Mouse (Mus musculus): Measurements from ENCODE around the gene Stpg1. TPM values are rescaled to one million over a fixed set of nuclear protein-coding genes. Genes with fewer than 3 reads are reported as not detected.
A peak's percentile ranks its signal among the peaks of the same experiment; 100 is the strongest.

The Stpg1 gene
- total RNA-seq, 2 experiments from 2014 or later, result not detected

DNA sequence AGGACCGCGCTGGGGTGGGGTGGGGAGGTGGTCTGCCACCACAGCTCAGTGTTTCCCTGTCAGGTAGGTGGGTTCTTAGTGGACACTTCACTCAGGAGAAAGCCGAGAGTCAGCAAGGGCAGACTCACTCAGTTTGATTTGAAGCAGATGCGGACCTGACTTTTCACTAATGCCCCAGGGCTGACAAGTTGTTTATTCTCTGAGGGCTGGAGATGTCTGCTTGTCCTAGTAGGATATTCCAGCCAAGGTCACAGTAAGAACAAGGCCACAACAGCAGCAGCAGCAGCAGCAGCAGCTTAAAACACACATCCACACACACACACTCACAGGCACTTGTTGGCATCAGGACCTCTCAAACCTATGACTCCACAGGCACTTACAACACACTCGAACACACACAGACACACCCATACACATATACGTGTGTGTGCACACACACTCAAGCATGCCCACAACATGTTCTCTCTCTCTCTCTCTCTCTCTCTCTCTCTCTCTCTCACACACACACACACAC, 76.5 kb downstream of the Stpg1 start:
- H3K4me3 ChIP-seq, result no peak overlapping the region
- TF ChIP-seq CTCF (IDR thresholded peaks at IDR 0.05), result no peak
- intact Hi-C loops (cut with DNase I), result no loop called here
- no peak overlapping the region for H3K27ac ChIP-seq
- DNase-seq, result no peak

DNA sequence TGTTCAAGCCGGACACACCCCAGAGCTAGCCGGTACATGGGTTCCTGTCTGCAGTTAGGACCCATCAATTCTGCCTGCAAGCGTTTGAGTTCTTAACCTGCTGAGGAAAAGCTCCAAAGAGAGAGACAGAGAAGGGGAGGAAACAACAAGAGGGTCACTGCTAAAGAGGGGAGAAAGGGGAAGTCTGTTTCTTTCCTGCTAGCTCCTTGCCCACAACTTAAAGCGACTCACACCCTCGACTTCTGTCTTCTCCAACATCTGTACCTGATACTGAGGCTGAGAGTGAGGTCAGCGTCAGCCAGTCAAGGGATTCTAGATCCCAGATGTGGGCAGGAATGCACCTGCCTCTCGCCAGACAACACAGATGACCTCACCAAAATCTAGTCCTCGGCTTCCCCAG, 77.7 kb downstream of the Stpg1 start:
- intact Hi-C loops (cut with DNase I), result no loop called here
- Histone ChIP-seq H3K4me3 (no peak overlapping the region), H3K27ac (no peak overlapping the region)
- TF ChIP-seq CTCF (IDR thresholded peaks at IDR 0.05), result no peak
- DNase-seq, result no peak

DNA sequence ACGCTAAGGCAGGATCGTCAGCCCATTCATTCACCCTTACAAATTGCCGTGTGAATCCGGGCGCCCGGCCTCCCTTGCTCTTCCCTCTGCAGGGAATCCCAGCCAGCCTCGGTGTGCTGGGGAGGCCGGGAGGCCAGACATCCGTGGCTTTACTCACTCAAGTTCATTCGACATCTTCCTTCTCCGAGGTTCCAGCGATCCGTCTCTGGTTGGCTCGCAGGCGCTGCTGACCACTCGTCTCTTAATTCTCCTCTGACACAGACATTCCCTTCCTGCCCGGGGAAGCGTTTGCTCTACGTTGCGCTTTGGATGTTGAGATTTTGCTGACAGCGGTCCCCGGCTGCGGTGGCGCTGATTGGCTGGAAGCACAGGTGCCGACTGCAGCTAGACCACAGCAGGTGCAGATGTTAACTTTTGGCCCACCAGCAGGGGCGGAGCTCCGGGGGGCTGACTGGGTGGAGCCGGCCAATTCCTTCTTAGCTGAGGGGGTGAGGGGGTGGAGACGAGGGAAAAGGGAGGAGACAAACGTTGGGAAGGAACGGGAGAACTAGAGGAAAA, 78.7 kb downstream of the Stpg1 start, which contains the start of gene Grhl3:
Gene Grhl3, minus strand, starts transcription at position 380 of the 558 bp plus-strand sequence.
- DNase-seq, result peak; percentile 33
- Histone ChIP-seq H3K4me3 (peak within 1 kb of the TSS; percentile 56), H3K27ac (no peak within 1 kb of the TSS)
- TF ChIP-seq CTCF (IDR thresholded peaks at IDR 0.05), result no peak
- intact Hi-C loops (cut with DNase I), result no loop called here

DNA sequence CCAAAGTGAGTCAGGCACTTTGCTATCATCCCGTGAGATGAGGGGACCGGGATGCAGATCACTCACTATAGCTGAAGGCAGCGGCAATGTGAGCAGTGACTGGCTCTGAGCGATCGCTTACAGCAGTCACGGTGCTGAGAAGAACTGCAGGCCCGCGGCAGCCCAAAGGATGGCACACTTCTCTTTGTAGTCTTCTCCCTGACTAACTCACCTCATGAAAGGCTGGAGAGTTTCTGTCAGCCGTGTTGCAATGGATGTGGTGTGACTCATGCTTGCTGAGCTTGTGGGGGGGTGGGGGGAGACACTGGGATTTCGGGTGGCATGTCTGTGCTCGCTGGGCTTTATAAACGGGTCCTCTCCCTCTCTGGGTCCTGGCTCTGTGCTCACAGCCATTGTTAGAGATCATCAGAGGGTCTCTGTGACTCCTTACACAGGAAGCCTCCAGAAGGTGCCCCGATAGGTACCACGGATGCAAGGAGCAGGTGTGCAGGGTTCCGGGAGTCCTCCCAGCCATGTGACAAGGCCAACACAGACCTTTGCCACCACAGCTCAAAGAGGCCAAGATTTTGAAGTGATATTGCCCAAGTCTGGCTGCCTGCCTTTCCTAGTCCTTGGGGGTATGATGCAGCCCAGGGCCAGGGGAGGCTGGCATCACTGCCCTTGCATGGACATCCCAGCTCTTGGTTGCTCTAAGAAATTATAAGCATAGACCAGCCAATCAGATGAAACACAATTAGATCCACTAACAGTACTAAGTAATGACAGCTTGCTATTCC, 81.0 kb downstream of the Stpg1 start:
- Histone ChIP-seq H3K4me3 (no peak overlapping the region), H3K27ac (no peak overlapping the region)
- intact Hi-C loops (cut with DNase I), result no loop called here
- TF ChIP-seq CTCF (IDR thresholded peaks at IDR 0.05), result no peak
- DNase-seq, result no peak

DNA sequence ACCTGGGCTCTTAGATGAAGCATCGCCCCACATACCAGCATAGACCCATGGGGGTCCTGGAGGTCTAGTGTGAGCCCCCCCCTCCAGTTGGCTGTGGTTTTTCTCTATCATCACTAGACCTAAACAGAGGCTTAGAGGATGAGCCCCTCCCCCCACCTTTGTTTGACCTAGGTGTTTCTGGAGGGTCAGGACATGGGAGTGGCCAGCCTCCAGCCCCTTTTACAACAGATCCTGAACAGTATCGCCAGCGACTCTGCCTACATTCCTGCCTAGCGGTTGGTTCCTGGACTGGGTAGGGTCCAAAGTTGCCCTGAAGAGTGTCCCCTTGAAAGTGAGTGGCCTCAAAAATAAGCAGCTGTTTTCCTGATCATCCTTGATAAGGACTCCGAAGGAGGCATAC, 83.9 kb downstream of the Stpg1 start:
- intact Hi-C loops (cut with DNase I), result no loop called here
- Histone ChIP-seq H3K27ac (no peak overlapping the region), H3K4me3 (no peak overlapping the region)
- TF ChIP-seq CTCF (IDR thresholded peaks at IDR 0.05), result no peak
- DNase-seq, result no peak

DNA sequence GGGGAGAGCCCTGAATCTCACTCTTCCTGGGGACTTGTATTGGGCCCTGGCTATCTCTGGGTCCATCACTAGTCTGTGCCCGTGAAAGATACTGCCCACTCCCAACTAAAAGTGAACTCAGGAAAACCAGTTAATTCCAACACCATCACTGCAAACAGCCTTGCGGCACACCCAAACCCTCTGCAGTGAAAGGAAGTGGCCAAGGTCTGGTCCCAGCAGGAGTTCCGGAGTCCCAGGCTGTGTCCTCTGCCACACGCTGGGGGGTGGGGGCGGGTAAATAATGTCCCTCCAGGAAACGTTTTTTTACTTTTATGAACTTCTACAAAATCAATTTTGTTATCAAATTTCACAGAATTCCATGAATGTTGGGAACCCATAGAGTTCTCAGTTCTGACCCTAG, 85.1 kb downstream of the Stpg1 start:
- Histone ChIP-seq H3K4me3 (no peak overlapping the region), H3K27ac (no peak overlapping the region)
- no peak for DNase-seq
- no peak for TF ChIP-seq CTCF (IDR thresholded peaks at IDR 0.05)
- intact Hi-C loops (cut with DNase I), result no loop called here

DNA sequence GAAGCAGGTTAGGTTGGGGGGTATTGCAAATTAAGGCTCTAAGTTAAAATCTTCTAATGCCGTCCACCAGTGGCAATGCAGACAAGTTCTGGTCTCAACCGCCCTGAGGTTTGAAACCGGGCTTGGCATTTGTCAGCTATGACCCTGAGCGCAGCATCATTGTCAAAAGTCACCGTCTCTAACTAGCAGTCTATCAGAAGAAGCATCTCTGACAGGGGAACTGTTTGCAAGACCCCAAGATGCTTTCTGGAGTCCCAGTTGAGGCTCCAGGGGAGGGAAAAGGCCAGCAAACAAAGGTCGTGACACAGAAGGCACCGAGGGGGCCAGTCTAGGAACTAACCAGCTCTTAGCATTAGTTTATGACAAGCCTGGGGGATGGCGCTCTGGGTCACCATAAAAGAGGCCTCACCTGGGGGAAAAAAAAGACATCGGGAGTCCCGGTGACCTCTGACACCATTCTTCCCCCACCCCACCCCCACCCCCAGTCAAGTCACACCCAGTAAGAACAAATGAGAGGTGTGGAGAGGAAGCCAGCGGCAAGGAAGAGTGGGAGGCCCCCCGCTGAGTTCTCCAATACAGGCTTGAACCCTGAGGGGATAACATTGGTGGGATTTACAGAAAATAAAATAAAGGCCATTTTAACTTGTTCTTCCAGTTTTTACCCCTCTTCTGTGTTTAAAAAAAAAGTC, 86.8 kb downstream of the Stpg1 start:
- no peak overlapping the region for H3K27ac ChIP-seq
- no peak overlapping the region for H3K4me3 ChIP-seq
- no peak for TF ChIP-seq CTCF (IDR thresholded peaks at IDR 0.05)
- no peak for DNase-seq
- intact Hi-C loops (cut with DNase I), result no loop called here

DNA sequence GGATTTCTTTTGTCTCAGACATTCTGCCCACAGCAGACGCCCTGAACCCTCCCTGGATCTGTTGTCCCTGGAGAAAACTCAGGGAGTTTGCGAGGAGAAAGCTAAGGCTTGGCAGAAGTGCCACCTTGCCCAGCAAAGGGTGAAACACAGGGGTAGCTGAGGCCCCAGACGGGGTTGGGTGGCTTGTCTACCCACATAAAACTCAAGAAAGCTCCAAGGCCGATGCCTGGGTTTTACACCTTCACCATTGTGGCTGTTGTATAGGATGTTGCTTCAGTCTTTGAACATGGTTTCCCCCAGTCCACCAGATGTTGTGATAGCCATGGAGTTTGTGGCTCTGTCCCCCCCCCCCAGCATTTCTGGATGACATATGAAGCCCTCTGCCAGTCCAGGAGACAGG, 90.2 kb downstream of the Stpg1 start:
- H3K27ac ChIP-seq, result no peak overlapping the region
- TF ChIP-seq CTCF (IDR thresholded peaks at IDR 0.05), result no peak
- no peak for DNase-seq

More for the DNA sequence above, 90.2 kb downstream of the Stpg1 start:
- intact Hi-C loops (cut with DNase I), result no loop called here
- H3K4me3 ChIP-seq, result no peak overlapping the region

Small RNAs within 50 kb of the gene (microRNA-seq; reads per million reads assigned to microRNA genes)
- not detected for gene Gm25317

Other genes starting within 250 kb of the Stpg1 start
- gene Clic4, start 222.0 kb upstream of the Stpg1 start, total RNA-seq (2021), result 10 to 100 TPM; 16.9 to 33.9 TPM
- 10 to 100 TPM; 68.8 to 71.7 TPM for gene Srrm1, start 141.5 kb upstream of the Stpg1 start, total RNA-seq (2021)
- 1 to 10 TPM; 1.5 TPM for gene Ncmap, start 96.6 kb upstream of the Stpg1 start, total RNA-seq (2021)
- gene Rcan3, start 60.9 kb upstream of the Stpg1 start, total RNA-seq (2021), result 1 to 10 TPM; 3.1 to 4.0 TPM
- 10 to 100 TPM; 17.3 to 18.4 TPM for gene Nipal3, start 248 bp downstream of the Stpg1 start, total RNA-seq (2021)
- not detected for gene Grhl3, start 78.8 kb downstream of the Stpg1 start, total RNA-seq (2021)
- under 1 TPM; 0.17 to 0.31 TPM for gene Ifnlr1, start 191.5 kb downstream of the Stpg1 start, total RNA-seq (2021)
- gene Il22ra1, start 233.4 kb downstream of the Stpg1 start, total RNA-seq (2021), result not detected